Mouse (Mus musculus): Measurements from ENCODE around the gene Fstl4.

- TF ChIP-seq CTCF (IDR thresholded peaks at IDR 0.05; ENCODE audit: low read depth) (no peak), EP300 (IDR thresholded peaks at IDR 0.05; ENCODE audit: low read depth) (no peak)
Measured at GRCm38 (mm10) chr11:53140196-53140595, 375.8 kb downstream of the Fstl4 start.

Measured in liver, postnatal 0 days (tissue).